Mouse (Mus musculus): ENCODE results near the gene Ikzf1.

Gene Ikzf1

GRCm38 (mm10) chr11:11684930-11685852, at the start of gene Ikzf1:
Gene Ikzf1, plus strand, starts transcription at chr11:11685003.
- DNase-seq (ENCODE audit: low read depth, low spot score), result no peak

GRCm38 (mm10) chr11:11644303-11644702, 40.5 kb upstream of the Ikzf1 start:
- DNase-seq (ENCODE audit: low read depth, low spot score), result no peak

- DNase-seq (ENCODE audit: low read depth, low spot score), result no peak
These were observed 28.4 kb upstream of the Ikzf1 start for GRCm38 (mm10) chr11:11656388-11656787.

GRCm38 (mm10) chr11:11656995-11657530, 27.7 kb upstream of the Ikzf1 start:
- DNase-seq (ENCODE audit: low read depth, low spot score), result no peak

- DNase-seq (ENCODE audit: low read depth, low spot score), result no peak
These were observed 27.2 kb upstream of the Ikzf1 start for GRCm38 (mm10) chr11:11657634-11658033.

- no peak for DNase-seq (ENCODE audit: low read depth, low spot score)
These were observed 26.0 kb upstream of the Ikzf1 start for GRCm38 (mm10) chr11:11658834-11659233.

GRCm38 (mm10) chr11:11660651-11661050, 24.2 kb upstream of the Ikzf1 start:
- no peak for DNase-seq (ENCODE audit: low read depth, low spot score)

GRCm38 (mm10) chr11:11667254-11667921, 17.4 kb upstream of the Ikzf1 start:
- no peak for DNase-seq (ENCODE audit: low read depth, low spot score)

GRCm38 (mm10) chr11:11667922-11668290, 16.9 kb upstream of the Ikzf1 start:
- no peak for DNase-seq (ENCODE audit: low read depth, low spot score)

- no peak for DNase-seq (ENCODE audit: low read depth, low spot score)
These were observed 11.8 kb upstream of the Ikzf1 start for GRCm38 (mm10) chr11:11672974-11673373.

- no peak for DNase-seq (ENCODE audit: low read depth, low spot score)
These were observed 9.7 kb upstream of the Ikzf1 start for GRCm38 (mm10) chr11:11675063-11675462.

- no peak for DNase-seq (ENCODE audit: low read depth, low spot score)
These were observed 8.6 kb upstream of the Ikzf1 start for GRCm38 (mm10) chr11:11676068-11676741.

GRCm38 (mm10) chr11:11677165-11677564, 7.6 kb upstream of the Ikzf1 start:
- no peak for DNase-seq (ENCODE audit: low read depth, low spot score)

- no peak for DNase-seq (ENCODE audit: low read depth, low spot score)
These were observed 5.8 kb upstream of the Ikzf1 start for GRCm38 (mm10) chr11:11678972-11679371.

- no peak for DNase-seq (ENCODE audit: low read depth, low spot score)
These were observed 510 bp upstream of the Ikzf1 start for GRCm38 (mm10) chr11:11684056-11684929.

- DNase-seq (ENCODE audit: low read depth, low spot score), result no peak
These were observed 1.1 kb downstream of the Ikzf1 start for GRCm38 (mm10) chr11:11685853-11686395.

- no peak for DNase-seq (ENCODE audit: low read depth, low spot score)
These were observed 1.8 kb downstream of the Ikzf1 start for GRCm38 (mm10) chr11:11686569-11687051.

GRCm38 (mm10) chr11:11687551-11688185, 2.9 kb downstream of the Ikzf1 start:
- DNase-seq (ENCODE audit: low read depth, low spot score), result no peak

GRCm38 (mm10) chr11:11688766-11689330, 4.0 kb downstream of the Ikzf1 start:
- no peak for DNase-seq (ENCODE audit: low read depth, low spot score)

- no peak for DNase-seq (ENCODE audit: low read depth, low spot score)
These were observed 4.9 kb downstream of the Ikzf1 start for GRCm38 (mm10) chr11:11689701-11690058.
